Mouse (Mus musculus): ENCODE measurements around the gene P2ry12.
A peak's percentile ranks its signal among the peaks of the same experiment; 100 is the strongest.

The P2ry12 gene

GRCm38 (mm10) chr3:59230912-59231311 lies 31.8 kb downstream of the P2ry12 start:
- no peak for DNase-seq (ENCODE audit: low read depth)

- no peak for DNase-seq (ENCODE audit: low read depth)
These were observed 33.7 kb downstream of the P2ry12 start for GRCm38 (mm10) chr3:59228730-59229551.

- DNase-seq (ENCODE audit: low read depth), result no peak
These were observed 35.0 kb downstream of the P2ry12 start for GRCm38 (mm10) chr3:59227696-59228095.

- no peak for DNase-seq (ENCODE audit: low read depth)
These were observed 37.3 kb downstream of the P2ry12 start for GRCm38 (mm10) chr3:59225411-59225810.

- no peak for DNase-seq (ENCODE audit: low read depth)
These were observed 40.4 kb downstream of the P2ry12 start for GRCm38 (mm10) chr3:59222303-59222702.

- DNase-seq (ENCODE audit: low read depth), result no peak
These were observed 43.3 kb downstream of the P2ry12 start for GRCm38 (mm10) chr3:59219326-59219725.

- DNase-seq (ENCODE audit: low read depth), result no peak
These were observed 45.5 kb downstream of the P2ry12 start for GRCm38 (mm10) chr3:59217211-59217610.

- DNase-seq (ENCODE audit: low read depth), result no peak
These were observed 50.3 kb downstream of the P2ry12 start for GRCm38 (mm10) chr3:59212404-59212803.

GRCm38 (mm10) chr3:59211784-59212183 lies 50.9 kb downstream of the P2ry12 start:
- DNase-seq (ENCODE audit: low read depth), result no peak

GRCm38 (mm10) chr3:59210727-59211126 lies 51.9 kb downstream of the P2ry12 start, which contains the start of gene P2ry13:
P2ry13 (minus strand) TSS chr3:59210882.
- no peak for DNase-seq (ENCODE audit: low read depth)

GRCm38 (mm10) chr3:59210089-59210488 lies 52.6 kb downstream of the P2ry12 start:
- DNase-seq (ENCODE audit: low read depth), result no peak

- peak; percentile 44 for DNase-seq (ENCODE audit: low read depth)
These were observed 53.8 kb downstream of the P2ry12 start for GRCm38 (mm10) chr3:59208650-59209548.

- no peak for DNase-seq (ENCODE audit: low read depth)
These were observed 56.7 kb downstream of the P2ry12 start for GRCm38 (mm10) chr3:59205941-59206340.

GRCm38 (mm10) chr3:59204719-59205503 lies 57.8 kb downstream of the P2ry12 start:
- DNase-seq (ENCODE audit: low read depth), result no peak

- DNase-seq (ENCODE audit: low read depth), result no peak
These were observed 58.7 kb downstream of the P2ry12 start for GRCm38 (mm10) chr3:59203802-59204520.

- no peak for DNase-seq (ENCODE audit: low read depth)
These were observed 65.2 kb downstream of the P2ry12 start for GRCm38 (mm10) chr3:59197329-59197948.

- no peak for DNase-seq (ENCODE audit: low read depth)
These were observed 67.7 kb downstream of the P2ry12 start, which contains the start of gene Gpr87 for GRCm38 (mm10) chr3:59194938-59195337. Gpr87 (minus strand) TSS chr3:59195104.

GRCm38 (mm10) chr3:59194099-59194498 lies 68.6 kb downstream of the P2ry12 start:
- no peak for DNase-seq (ENCODE audit: low read depth)

- no peak for DNase-seq (ENCODE audit: low read depth)
These were observed 71.0 kb downstream of the P2ry12 start for GRCm38 (mm10) chr3:59191674-59192073.

- no peak for DNase-seq (ENCODE audit: low read depth)
These were observed 75.3 kb downstream of the P2ry12 start for GRCm38 (mm10) chr3:59187336-59187735.

GRCm38 (mm10) chr3:59185662-59186061 lies 77.0 kb downstream of the P2ry12 start:
- no peak for DNase-seq (ENCODE audit: low read depth)

Measured in c-Kit-positive CD71-positive TER-119-negative erythroid progenitor cells, embryonic 14.5 days (primary cell).